Mouse (Mus musculus): ENCODE data around the gene Entpd3. TPM values are rescaled to one million over a fixed set of nuclear protein-coding genes. Genes with fewer than 3 reads are reported as not detected.

Entpd3 gene
- polyA plus RNA-seq, 1 experiment, result 1.3 TPM

DNA sequence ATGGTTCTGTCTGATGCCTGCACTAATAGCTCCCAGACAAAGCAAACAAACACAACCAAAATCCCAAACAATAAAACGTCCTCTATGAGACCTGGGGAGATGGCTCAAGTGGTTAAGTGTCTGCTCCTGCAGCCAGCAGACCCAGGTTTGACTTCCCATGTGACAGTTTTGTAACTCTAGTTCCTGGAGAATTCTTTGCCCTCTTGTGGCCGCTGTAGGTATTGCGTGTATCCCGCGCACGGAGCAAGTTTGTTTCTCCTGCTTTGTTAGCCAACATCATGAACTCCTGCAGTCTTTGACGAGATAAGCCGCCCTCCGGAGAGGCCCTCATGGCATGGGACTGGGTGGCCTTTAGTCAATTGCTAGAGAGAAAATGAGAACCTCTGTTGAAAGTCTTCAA is 51.9 kb downstream of the Entpd3 start:
- H3K27me3 ChIP-seq (ENCODE audit: control insufficient read depth, insufficient read depth, low read length, poor library complexity, severe bottlenecking), result no peaks in the 10 kb centered on the region
- no peak overlapping the region for H3K4me3 ChIP-seq (ENCODE audit: low read depth, low read length)
- no peaks in the 10 kb centered on the region for H3K36me3 ChIP-seq (ENCODE audit: control insufficient read depth, insufficient read depth, low read length, poor library complexity, severe bottlenecking)
- no peak overlapping the region for H3K27ac ChIP-seq (ENCODE audit: insufficient read depth, low read length)
- H3K4me1 ChIP-seq (ENCODE audit: control insufficient read depth, insufficient read depth, low read length), result peaks cover 2% of the 10 kb centered on the region
- no peaks in the 10 kb centered on the region for H3K9me3 ChIP-seq (replicated peaks; ENCODE audit: control insufficient read depth, insufficient read depth, low read length, poor library complexity, severe bottlenecking)
- H3K9ac ChIP-seq (ENCODE audit: low read depth, poor library complexity, severe bottlenecking), result no peak overlapping the region
- TF ChIP-seq CTCF (IDR thresholded peaks at IDR 0.05; ENCODE audit: low read depth, low read length), result peak; percentile 65
- no peak for TF ChIP-seq EP300 (IDR thresholded peaks at IDR 0.05; ENCODE audit: insufficient read depth, low read depth, low read length)
- TF ChIP-seq POLR2A (IDR thresholded peaks at IDR 0.05; ENCODE audit: insufficient read depth, low read length), result no peak

DNA sequence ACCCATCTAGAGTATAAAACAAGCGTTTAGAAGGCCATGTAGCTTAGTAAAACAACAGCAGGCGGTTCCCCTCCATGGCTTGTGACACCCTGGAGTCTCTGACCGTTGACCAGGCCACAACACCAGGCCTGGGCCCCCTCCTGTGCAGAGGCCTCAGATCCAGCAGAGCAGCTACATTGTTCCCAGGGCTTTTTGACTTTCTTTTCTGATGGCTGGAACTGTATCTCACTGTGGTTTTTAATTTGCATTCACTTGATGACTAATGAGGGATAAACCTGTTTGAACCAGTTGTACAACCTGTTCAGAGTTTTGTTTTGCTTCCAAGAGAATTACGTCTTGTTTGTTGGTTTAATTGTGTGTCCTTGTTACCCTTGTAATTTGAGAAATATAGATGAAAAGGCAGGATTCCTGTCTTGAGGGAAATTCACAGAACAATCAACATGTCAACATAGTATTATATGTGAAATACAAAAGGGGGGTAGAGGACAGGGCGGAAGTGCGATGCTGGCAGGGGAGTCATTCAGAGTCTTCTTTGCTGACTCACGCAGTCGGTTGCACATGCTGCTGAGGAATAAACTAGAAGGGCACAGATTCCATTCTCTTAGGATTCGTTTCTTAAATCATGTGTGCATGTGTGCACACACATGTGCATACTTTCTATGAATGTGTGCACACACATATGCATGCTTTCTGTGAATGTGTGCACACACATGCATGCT is 53.9 kb downstream of the Entpd3 start:
- Histone ChIP-seq H3K4me3 (ENCODE audit: low read depth, low read length) (no peak overlapping the region), H3K9ac (ENCODE audit: low read depth, poor library complexity, severe bottlenecking) (no peak overlapping the region), H3K9me3 (replicated peaks; ENCODE audit: control insufficient read depth, insufficient read depth, low read length, poor library complexity, severe bottlenecking) (no peaks in the 10 kb centered on the region), H3K27ac (ENCODE audit: insufficient read depth, low read length) (no peak overlapping the region), H3K36me3 (ENCODE audit: control insufficient read depth, insufficient read depth, low read length, poor library complexity, severe bottlenecking) (no peaks in the 10 kb centered on the region), H3K4me1 (ENCODE audit: control insufficient read depth, insufficient read depth, low read length) (peaks cover 2% of the 10 kb centered on the region), H3K27me3 (ENCODE audit: control insufficient read depth, insufficient read depth, low read length, poor library complexity, severe bottlenecking) (no peaks in the 10 kb centered on the region)
- TF ChIP-seq EP300 (IDR thresholded peaks at IDR 0.05; ENCODE audit: insufficient read depth, low read depth, low read length) (no peak), CTCF (IDR thresholded peaks at IDR 0.05; ENCODE audit: low read depth, low read length) (no peak), POLR2A (IDR thresholded peaks at IDR 0.05; ENCODE audit: insufficient read depth, low read length) (no peak)

DNA sequence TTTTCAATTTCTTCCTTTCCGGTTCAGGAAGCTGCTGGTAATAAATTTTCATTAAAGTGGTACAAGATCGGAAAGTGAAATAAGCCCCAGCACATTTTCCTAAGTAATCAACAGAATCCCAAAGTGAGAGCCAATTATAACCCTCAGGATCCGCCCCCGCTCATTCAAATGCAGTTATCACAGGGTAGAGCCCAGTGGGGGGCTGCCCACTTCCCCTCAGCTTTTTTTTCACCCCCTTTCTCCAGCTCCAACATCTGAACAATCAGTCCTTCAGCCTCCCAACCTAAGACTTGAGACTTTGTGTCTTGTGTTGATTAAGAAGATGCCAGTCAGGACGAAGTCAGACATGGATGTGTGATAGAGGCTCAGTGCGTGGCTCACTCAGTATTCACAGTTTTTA is 55.2 kb downstream of the Entpd3 start:
- H3K9ac ChIP-seq (ENCODE audit: low read depth, poor library complexity, severe bottlenecking), result no peak overlapping the region
- H3K36me3 ChIP-seq (ENCODE audit: control insufficient read depth, insufficient read depth, low read length, poor library complexity, severe bottlenecking), result no peaks in the 10 kb centered on the region
- TF ChIP-seq POLR2A (IDR thresholded peaks at IDR 0.05; ENCODE audit: insufficient read depth, low read length), result no peak
- no peak for TF ChIP-seq EP300 (IDR thresholded peaks at IDR 0.05; ENCODE audit: insufficient read depth, low read depth, low read length)
- no peak for TF ChIP-seq CTCF (IDR thresholded peaks at IDR 0.05; ENCODE audit: low read depth, low read length)
- no peaks in the 10 kb centered on the region for H3K27me3 ChIP-seq (ENCODE audit: control insufficient read depth, insufficient read depth, low read length, poor library complexity, severe bottlenecking)
- no peaks in the 10 kb centered on the region for H3K9me3 ChIP-seq (replicated peaks; ENCODE audit: control insufficient read depth, insufficient read depth, low read length, poor library complexity, severe bottlenecking)
- H3K4me1 ChIP-seq (ENCODE audit: control insufficient read depth, insufficient read depth, low read length), result peaks cover 2% of the 10 kb centered on the region
- H3K4me3 ChIP-seq (ENCODE audit: low read depth, low read length), result no peak overlapping the region
- no peak overlapping the region for H3K27ac ChIP-seq (ENCODE audit: insufficient read depth, low read length)

DNA sequence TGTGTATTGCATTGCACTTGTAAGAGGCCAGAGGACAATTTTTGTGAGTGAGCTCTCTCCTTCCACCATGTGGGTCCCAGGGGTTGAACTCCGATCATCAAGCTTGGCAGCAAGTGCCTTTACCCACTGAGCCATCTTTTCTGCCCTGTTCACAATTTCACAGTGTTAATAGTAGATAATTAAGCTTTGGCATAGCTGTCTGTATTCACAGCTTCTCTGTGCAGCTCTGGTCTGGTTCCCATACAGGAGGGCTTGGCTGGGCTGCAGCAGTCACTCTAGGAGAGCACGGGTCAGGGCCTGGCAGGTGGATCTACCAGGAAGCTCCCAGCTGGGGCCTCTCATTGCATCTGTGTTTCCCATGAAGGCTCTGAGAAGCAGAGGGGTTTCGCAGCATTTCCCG is 55.7 kb downstream of the Entpd3 start:
- TF ChIP-seq CTCF (IDR thresholded peaks at IDR 0.05; ENCODE audit: low read depth, low read length) (no peak), POLR2A (IDR thresholded peaks at IDR 0.05; ENCODE audit: insufficient read depth, low read length) (no peak), EP300 (IDR thresholded peaks at IDR 0.05; ENCODE audit: insufficient read depth, low read depth, low read length) (no peak)
- Histone ChIP-seq H3K36me3 (ENCODE audit: control insufficient read depth, insufficient read depth, low read length, poor library complexity, severe bottlenecking) (no peaks in the 10 kb centered on the region), H3K9ac (ENCODE audit: low read depth, poor library complexity, severe bottlenecking) (no peak overlapping the region), H3K4me3 (ENCODE audit: low read depth, low read length) (no peak overlapping the region), H3K9me3 (replicated peaks; ENCODE audit: control insufficient read depth, insufficient read depth, low read length, poor library complexity, severe bottlenecking) (no peaks in the 10 kb centered on the region), H3K27me3 (ENCODE audit: control insufficient read depth, insufficient read depth, low read length, poor library complexity, severe bottlenecking) (no peaks in the 10 kb centered on the region), H3K4me1 (ENCODE audit: control insufficient read depth, insufficient read depth, low read length) (peaks cover 2% of the 10 kb centered on the region), H3K27ac (ENCODE audit: insufficient read depth, low read length) (no peak overlapping the region)

DNA sequence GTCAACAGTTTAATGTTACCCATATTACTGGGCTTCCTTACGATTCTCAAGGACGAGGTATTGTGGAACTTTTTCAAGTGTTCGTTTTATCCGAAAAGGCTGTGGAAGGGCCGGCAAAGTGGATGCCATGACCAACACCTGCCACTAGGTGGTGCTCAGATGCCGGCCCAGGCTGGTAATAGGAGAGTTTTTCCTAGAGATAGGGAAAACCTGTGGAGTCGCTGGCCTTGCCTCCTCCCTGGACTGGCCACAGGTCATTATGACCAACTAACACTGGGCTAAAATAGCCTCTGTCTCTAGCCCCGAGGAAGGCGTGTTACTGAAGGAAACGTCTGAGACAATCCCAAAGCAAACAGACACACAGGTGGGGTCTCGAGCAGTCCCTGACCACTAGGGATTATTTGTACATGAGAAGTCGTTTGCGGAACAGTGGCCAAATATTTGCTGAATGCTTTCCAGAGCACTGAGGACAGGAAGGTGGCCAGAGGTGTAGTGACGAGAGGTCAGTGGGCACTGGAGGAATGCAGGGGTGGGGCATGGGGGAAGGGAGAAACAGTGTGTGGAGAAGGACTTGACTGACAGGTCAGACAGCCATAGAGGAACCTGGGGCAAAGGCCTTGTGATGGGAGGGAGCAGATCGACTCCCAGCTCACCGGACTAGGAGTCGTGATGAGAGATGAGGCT is 62.0 kb downstream of the Entpd3 start:
- peaks cover 4% of the 10 kb centered on the region for H3K4me1 ChIP-seq (ENCODE audit: control insufficient read depth, insufficient read depth, low read length)
- peak; percentile 88 for TF ChIP-seq CTCF (IDR thresholded peaks at IDR 0.05; ENCODE audit: low read depth, low read length)
- TF ChIP-seq EP300 (IDR thresholded peaks at IDR 0.05; ENCODE audit: insufficient read depth, low read depth, low read length), result no peak
- no peak for TF ChIP-seq POLR2A (IDR thresholded peaks at IDR 0.05; ENCODE audit: insufficient read depth, low read length)
- H3K36me3 ChIP-seq (ENCODE audit: control insufficient read depth, insufficient read depth, low read length, poor library complexity, severe bottlenecking), result no peaks in the 10 kb centered on the region
- H3K9ac ChIP-seq (ENCODE audit: low read depth, poor library complexity, severe bottlenecking), result no peak overlapping the region
- H3K27ac ChIP-seq (ENCODE audit: insufficient read depth, low read length), result no peak overlapping the region
- H3K27me3 ChIP-seq (ENCODE audit: control insufficient read depth, insufficient read depth, low read length, poor library complexity, severe bottlenecking), result no peaks in the 10 kb centered on the region
- no peaks in the 10 kb centered on the region for H3K9me3 ChIP-seq (replicated peaks; ENCODE audit: control insufficient read depth, insufficient read depth, low read length, poor library complexity, severe bottlenecking)
- H3K4me3 ChIP-seq (ENCODE audit: low read depth, low read length), result no peak overlapping the region
